Mouse (Mus musculus) kidney, adult 2 months (tissue): ENCODE results near the gene Adnp.

Experiments used
- CTCF ChIP-seq: fragments of 200-500 bp; conservative IDR thresholded peaks from 2 replicates; pipeline ENCODE4 v1.5.1; 2011; ENCODE audit warnings: low read depth, mild to moderate bottlenecking, control low read depth, low read length, moderate library complexity, mixed read lengths; ENCODE audit not compliant: insufficient read depth, insufficient read length
- POLR2A ChIP-seq: fragments of 200-500 bp; IDR thresholded peaks from one replicate; pipeline ENCODE4 v1.6.1; 2011; ENCODE audit warnings: low read depth, low read length, control low read depth

- TF ChIP-seq POLR2A: no peak
- TF ChIP-seq CTCF: no peak
Observed at GRCm38 (mm10) chr2:168238335-168238734, 31.4 kb upstream of the Adnp start.
